Mouse (Mus musculus) testis, postnatal 10 days (tissue): ENCODE measurements around the gene Klf16.
"Not testable (repeated sequence)": the region's sequence is repeated elsewhere in the genome, so short reads cannot be mapped to it uniquely, and the experiment has no call there.

Source experiments
- DNase-seq: peaks from one replicate; pipeline ENCODE4 v3.0.0; 2021; ENCODE audit warnings: low spot score

Klf16 gene

GRCm38 (mm10) chr10:80605721-80606120 lies 28.6 kb upstream of the Klf16 start, which contains the start of gene Gm49322:
Gene Gm49322 (plus strand): TSS chr10:80606021.
- not testable (repeated sequence) for DNase-seq

DNA sequence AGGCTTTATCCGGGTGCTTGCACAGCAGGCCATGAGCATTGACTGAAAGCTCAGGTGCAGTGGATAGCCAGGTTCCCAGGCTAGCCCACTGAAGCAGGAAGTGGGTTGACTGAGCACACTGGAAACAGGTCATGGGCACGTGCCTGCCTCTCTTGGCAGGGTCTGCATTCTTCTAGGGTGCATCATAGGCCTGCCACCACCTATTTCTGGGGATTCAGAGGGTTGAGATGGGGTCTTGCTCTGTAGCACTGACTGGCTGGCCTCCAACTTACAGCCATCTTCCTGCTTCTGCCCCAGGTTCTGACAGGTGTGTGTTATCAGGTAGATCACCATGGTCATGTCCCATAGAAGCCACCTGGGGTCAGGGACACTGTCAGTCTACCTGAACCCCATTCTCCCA lies 27.9 kb upstream of the Klf16 start:
- no peak for DNase-seq

GRCm38 (mm10) chr10:80604001-80604509 lies 26.9 kb upstream of the Klf16 start:
- DNase-seq = no peak

GRCm38 (mm10) chr10:80603364-80603763 lies 26.2 kb upstream of the Klf16 start:
- no peak for DNase-seq

DNA sequence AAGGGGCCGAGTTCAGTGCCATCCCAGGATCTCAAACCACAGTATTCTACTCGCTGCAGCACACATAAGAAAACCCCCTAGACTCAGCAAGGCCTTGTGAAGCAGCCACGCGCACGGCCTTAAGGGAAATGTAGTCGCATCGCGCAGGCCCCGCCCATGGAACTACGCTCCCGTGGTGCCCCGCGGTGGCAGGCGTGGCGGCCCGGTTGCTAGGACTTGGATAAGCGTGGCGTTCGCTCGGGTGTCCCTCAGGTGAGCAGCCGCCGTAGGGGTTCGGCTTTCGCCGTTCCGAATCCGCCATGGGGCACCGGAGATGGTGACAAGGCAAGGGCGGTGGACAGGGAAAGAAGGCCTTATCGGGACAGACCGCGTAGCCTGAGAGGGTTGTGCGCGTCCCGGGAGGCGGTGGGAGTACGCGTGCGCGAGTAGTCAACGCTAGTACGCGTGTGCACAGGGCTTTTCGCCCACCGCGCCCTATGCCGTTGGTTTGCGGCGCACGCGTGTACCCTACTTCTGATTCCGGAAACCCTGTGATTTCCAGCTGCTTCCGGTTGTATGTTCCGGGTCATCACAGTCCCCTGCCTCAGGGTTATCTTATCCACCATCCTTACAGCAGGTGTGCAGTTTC lies 25.7 kb upstream of the Klf16 start, which contains the start of the genes Scamp4 and Adat3:
Gene Scamp4, plus strand, starts transcription at position 175 of the 628 bp plus-strand sequence.
Gene Adat3, plus strand, starts transcription at position 183 of the 628 bp plus-strand sequence.
- peak; percentile 96 for DNase-seq

- DNase-seq = no peak
Observed at GRCm38 (mm10) chr10:80596318-80596717, 19.2 kb upstream of the Klf16 start.

GRCm38 (mm10) chr10:80589879-80590854 lies 13.0 kb upstream of the Klf16 start, which contains the start of gene Abhd17a:
Gene Abhd17a (minus strand): TSS chr10:80590341.
- DNase-seq = peak; percentile 97

- no peak for DNase-seq
Observed at GRCm38 (mm10) chr10:80589127-80589878, 12.2 kb upstream of the Klf16 start.

GRCm38 (mm10) chr10:80587305-80587657 lies 10.2 kb upstream of the Klf16 start:
- no peak for DNase-seq

GRCm38 (mm10) chr10:80586407-80587304 lies 9.5 kb upstream of the Klf16 start:
- DNase-seq = no peak

GRCm38 (mm10) chr10:80585581-80585980 lies 8.5 kb upstream of the Klf16 start:
- DNase-seq = no peak

- DNase-seq = no peak
Observed at GRCm38 (mm10) chr10:80584642-80585552, 7.8 kb upstream of the Klf16 start.

DNA sequence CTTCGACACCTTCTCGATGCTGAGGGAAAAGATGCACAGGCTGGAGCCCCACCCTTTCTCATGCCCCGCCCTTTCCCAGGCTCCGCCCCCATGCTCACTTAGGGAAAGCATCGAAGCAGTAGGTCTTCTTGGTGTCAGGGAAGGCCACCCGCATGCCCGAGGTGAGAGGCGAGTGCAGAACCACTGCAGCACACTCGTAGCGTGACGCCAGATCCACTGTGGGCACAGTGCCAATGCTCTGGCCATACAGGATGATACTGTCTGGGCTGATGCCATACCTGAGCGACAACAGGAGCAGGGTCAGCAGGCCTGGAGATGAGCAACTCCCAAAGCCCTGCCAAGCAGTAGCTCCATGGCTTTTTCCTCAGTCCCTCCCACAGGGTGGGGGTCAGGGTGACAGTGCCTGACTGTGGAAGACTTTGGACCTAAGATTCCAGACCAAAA lies 6.9 kb upstream of the Klf16 start:
- DNase-seq = peak; percentile 73

GRCm38 (mm10) chr10:80583047-80583446 lies 5.9 kb upstream of the Klf16 start:
- no peak for DNase-seq

GRCm38 (mm10) chr10:80578911-80579310 lies 1.8 kb upstream of the Klf16 start:
- DNase-seq = peak; percentile 76

GRCm38 (mm10) chr10:80578131-80578750 lies 1.1 kb upstream of the Klf16 start:
- DNase-seq = peak; percentile 91

GRCm38 (mm10) chr10:80576351-80577194 lies 548 bp downstream of the Klf16 start:
- DNase-seq = peak; percentile 85

DNA sequence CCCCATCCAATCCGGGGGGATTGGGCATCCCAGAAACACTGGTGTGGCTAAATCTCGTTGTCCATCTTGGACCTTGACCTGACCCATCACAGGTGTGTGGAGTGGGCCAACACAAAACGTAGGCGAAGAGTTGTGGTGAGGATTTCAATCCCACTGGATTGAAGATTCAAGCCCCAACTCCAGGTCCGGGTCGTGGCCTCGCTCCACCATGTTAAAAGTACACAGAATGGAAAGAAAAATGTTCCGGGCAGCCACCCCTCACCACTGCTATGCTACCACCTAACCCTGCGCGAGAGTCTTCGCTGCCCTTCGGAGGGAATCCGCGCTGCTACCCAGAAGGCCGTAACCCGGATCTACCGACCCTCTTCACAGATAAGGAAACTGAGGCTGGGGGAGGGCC lies 1.2 kb downstream of the Klf16 start:
- no peak for DNase-seq
